Mouse (Mus musculus) ovary, postnatal 36 days (tissue): Measurements from ENCODE around the gene Gm8947.

Experiments used
- DNase-seq: peaks from one replicate; pipeline ENCODE4 v3.0.0; 2022; ENCODE audit warnings: low spot score, mixed read lengths

The Gm8947 gene

DNA sequence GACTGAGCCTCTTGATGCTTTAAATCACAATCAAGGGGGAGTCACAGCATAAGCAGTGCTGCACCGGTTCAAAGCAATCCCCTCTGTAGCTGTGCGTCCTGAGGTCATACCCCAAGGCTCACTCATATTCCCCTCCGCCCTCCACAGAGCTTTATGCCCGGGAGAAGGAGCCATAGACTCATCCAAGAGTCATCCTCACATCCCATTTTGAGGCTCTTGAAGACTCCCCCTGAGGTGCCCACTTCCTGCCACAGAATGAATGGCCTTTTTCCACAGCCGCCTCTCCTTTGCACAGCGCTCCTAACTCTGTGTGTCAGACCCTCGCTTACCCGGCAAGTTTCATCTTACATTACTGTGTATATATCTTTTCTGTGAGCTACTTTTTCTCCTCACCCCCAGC lies 35.3 kb downstream of the Gm8947 start:
- DNase-seq = no peak

DNA sequence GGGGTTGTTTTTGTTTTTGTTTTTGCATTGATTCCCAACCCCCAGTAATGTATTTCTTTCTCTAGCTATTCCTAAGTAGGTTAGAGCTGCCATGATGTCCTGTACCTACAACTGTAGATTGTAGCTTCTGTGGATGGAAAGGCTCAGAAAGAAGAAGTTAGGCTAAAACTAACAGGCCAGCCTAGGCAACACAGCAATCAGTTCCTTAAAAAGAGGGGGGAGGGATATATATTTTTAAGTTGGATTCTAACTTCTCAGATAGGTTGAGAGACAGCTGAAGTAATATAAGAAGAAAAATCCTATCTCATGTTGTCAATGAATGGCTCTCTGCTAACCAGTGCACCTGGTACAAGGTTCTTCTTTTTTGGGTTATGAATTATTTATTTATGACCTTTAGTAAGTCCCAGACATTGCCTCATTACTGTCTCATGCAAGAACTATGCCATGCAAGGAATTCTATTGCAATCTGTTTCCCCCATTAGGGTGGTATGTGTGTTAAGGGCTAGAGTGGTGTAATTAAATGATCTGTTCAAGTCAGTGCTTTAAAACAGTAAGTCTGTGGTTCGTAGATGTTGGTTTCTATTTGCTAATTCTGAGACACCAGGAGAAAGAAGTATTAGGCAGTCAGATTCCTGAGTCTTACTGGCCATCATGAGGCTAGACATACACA lies 36.3 kb downstream of the Gm8947 start:
- DNase-seq = no peak

DNA sequence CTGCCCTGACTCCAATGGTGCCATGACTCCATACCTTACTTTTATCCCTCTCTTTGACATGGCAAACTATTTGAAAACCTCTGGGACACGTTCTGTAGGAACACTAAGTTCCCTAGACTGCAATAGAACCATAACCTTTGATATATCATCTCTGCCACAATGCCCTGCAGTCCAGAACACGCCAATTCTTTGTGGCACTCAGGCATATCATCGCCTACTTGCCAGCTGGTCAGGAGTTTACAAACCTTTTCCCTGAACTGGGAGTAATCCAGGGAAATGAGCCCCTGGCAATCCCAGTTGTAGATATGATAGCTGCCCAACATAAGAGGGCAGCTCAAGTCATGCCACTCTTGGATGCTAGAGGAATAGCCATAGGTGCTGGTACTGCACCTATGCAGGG lies 40.2 kb downstream of the Gm8947 start:
- DNase-seq = no peak

DNA sequence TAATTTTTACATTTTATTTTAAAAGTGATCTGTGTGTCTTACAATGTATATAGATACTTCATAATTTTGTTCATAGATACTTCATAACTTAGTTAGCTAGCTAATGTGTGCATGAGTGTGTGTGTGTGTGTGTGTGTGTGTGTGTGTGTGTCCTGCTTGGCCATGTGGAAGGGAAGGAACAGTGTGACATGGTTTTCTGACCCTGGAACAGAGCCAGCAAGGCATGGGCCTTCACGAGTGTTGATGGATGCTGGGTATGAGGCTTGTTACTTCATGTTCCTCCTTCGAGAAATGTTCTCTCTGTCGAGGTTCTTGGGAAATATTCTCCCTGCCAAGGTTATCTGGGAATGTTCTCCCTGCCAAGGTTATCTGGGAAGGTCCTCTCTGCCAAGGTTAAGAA lies 41.6 kb downstream of the Gm8947 start:
- no peak for DNase-seq

DNA sequence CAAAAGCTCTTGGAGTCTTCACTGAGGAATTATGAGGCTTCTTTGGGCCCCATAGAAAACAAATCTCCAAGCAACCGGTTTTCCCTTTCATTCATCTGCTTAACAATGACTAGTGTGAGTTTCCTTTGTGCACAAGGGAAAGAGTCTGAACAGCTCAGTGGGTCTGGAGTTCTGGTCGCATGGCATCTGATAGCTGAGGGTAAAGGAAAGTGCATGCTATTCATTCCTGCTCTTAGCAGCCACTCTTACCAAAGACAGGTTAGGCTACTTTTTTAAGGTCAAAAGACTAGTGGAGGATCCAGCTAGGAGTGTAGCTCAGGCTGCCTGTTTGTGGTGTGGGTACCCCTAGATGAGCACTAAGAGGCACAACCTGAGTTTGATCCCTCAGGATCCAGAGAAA lies 43.4 kb downstream of the Gm8947 start:
- no peak for DNase-seq

DNA sequence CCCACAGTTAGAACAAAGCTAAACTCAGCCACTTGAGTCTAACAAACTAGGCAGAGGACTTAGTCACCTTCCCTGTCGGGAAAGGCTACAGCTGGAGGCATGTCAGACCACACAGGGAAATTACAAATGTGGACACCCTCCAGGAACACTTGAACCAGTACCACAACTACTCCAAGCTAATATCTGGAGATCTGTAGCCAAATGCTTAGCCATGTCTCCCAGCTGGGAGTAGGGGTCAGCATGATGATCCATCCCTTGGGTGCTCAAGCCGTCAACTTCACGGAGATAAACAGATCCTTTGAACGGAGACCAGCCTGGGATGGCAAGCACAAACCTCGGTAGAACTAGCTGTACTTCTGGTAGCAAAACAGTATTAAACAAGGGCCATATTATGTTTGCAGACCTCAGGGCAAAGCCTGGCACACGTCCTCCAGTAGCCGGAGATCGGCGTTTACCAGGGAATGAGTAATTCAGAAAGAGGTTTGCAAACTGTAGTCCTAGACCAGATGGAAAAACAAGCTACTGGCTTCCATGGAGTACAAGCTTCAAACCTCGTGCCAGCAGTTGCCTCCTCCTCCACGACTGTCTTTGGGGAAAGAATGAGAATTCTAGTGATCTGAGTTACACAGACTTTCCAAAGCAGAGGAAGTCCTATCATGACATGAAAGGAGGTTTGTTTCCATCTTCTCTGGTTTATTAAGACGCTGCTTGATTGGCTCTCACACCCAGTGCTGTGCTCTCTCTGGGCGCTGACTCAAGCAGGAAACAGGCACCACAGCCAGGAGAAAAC lies 44.2 kb downstream of the Gm8947 start:
- DNase-seq = no peak

DNA sequence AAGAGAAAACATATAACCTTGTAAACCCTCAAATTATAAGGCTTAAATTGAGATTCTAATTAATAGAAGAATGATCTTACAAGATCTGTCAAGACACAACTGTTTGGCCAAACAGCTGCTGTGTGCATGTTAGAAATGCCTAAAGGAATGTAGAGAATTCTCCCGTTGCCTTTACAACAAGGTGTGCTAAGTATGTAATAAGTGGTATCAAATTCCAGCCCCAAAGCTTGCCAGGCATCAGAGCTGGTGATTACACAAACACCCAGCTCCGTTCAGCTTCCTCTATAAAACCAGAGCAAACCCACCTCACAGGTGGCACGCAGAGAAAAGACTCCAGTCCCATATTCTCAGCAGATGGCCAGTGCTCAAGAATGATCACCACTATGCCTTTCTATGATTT lies 45.6 kb downstream of the Gm8947 start:
- no peak for DNase-seq

DNA sequence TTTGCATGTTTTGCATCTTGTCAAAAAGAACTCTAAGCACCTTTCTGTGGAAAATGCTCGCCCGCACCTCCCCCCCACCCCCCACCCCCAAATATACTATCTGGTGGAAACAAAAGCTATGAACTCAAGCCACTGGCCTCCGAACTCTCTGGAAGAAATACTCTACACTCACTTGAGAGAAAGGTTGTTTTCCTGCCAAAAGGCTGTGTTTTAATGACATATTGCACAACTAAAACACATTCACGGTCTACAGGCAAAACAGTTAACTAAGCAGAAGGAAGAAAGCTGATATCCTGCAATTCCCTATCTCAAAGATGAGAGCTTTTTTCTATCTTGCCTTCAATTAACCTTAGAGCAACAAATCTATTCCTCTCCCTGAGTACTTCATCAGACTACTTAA lies 51.2 kb downstream of the Gm8947 start:
- no peak for DNase-seq
